Mouse (Mus musculus) liver, postnatal 0 days (tissue): ENCODE results near the gene Hnrnpa1. TPM values are rescaled to one million over a fixed set of nuclear protein-coding genes. Genes with fewer than 3 reads are reported as not detected.
"Not testable (repeated sequence)": the region's sequence is repeated elsewhere in the genome, so short reads cannot be mapped to it uniquely, and the experiment has no call there.

Experiments used
- ATAC-seq: fragments of 200-750 bp; cut with Nextera tagmentation; 2 replicates; pipeline ENCODE4 v1.8.0; 2017; ENCODE audit warnings: mild to moderate bottlenecking, moderate library complexity
- DNase-seq: peaks from one replicate; pipeline ENCODE4 v3.0.0-alpha.2; 2016
- H3K27ac ChIP-seq: fragments of 300-500 bp; sonication (generic); 2 replicates; pipeline ENCODE4 v1.5.1; 2014; ENCODE audit warnings: antibody characterized with exemption, moderate library complexity, mild to moderate bottlenecking, low read depth
- H3K27me3 ChIP-seq: fragments of 300-500 bp; sonication (generic); 2 replicates; pipeline ENCODE4 v1.6.1; 2014; ENCODE audit warnings: low read length, control low read depth, mixed read lengths; ENCODE audit not compliant: insufficient read depth
- H3K36me3 ChIP-seq: fragments of 300-500 bp; sonication (generic); replicated peaks from 2 replicates; pipeline ENCODE4 v1.6.1; 2014; ENCODE audit warnings: mild to moderate bottlenecking, control low read depth, low read length, moderate library complexity, mixed read lengths; ENCODE audit not compliant: insufficient read depth
- H3K4me1 ChIP-seq: fragments of 300-500 bp; sonication (generic); 2 replicates; pipeline ENCODE4 v1.6.1; 2014; ENCODE audit warnings: antibody characterized with exemption, mild to moderate bottlenecking, control low read depth; ENCODE audit not compliant: insufficient read depth
- H3K4me2 ChIP-seq: fragments of 300-500 bp; sonication (generic); 2 replicates; pipeline ENCODE4 v1.6.1; 2014; ENCODE audit warnings: low read depth, mild to moderate bottlenecking, low read length, moderate library complexity, mixed read lengths
- H3K4me3 ChIP-seq: fragments of 300-500 bp; sonication (generic); 2 replicates; pipeline ENCODE4 v1.5.1; 2014; ENCODE audit warnings: low read depth, low read length
- H3K9ac ChIP-seq: fragments of 300-500 bp; sonication (generic); replicated peaks from 2 replicates; pipeline ENCODE4 v1.6.1; 2014; ENCODE audit warnings: mild to moderate bottlenecking, moderate library complexity
- H3K9me3 ChIP-seq: fragments of 300-500 bp; sonication (generic); 2 replicates; pipeline ENCODE4 v1.6.1; 2016; ENCODE audit warnings: mild to moderate bottlenecking, control low read depth, low read length, mixed read lengths
- CTCF ChIP-seq: sonication (generic); IDR thresholded peaks from 2 replicates; pipeline ENCODE4 v1.5.1; 2016; ENCODE audit warnings: antibody characterized with exemption, low read depth
- EP300 ChIP-seq: IDR thresholded peaks from 2 replicates; pipeline ENCODE4 v1.6.1; 2016; ENCODE audit warnings: antibody characterized with exemption, low read depth, mild to moderate bottlenecking
- WGBS: fragments of 180-500 bp; shearing (Covaris S2); extraction: QIAGEN DNeasy Blood & Tissue Kit; methylation state at CpG from one replicate; pipeline ENCODE4 v1.1.7; 2014; ENCODE audit not compliant: insufficient replicate concordance; 5-methylcytosine and 5-hydroxymethylcytosine counted together
- polyA plus RNA-seq: library from polyadenylated mRNA; unstranded; fragments of >200 nt; fragmentation: Nextera tagmentation; extraction: Ambion mirVana; gene quantifications from 2 replicates; pipeline ENCODE4 v1.2.1, GENCODE M21; 2015

Hnrnpa1 gene
- polyA plus RNA-seq, 1 experiment from 2014 or later: 151 TPM

DNA sequence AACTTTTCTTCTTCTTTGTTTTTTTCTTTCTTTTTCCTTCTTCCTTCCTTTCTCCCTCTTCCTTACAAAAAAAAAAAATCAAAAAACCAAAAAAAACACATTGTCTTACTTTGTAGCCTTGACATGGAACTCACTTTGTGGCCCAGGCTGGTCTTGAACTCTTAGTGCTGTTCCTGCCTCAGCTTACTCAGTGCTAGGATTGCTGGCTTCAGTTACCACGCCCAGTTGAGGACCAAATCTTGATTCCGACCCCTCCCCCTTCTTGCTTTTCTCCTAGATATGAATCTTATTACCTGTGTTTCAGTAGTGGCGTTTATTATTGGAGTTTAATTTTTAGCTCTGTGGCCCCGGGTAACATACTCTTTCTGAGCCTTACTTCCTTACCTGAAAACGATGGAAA lies 18.9 kb downstream of the Hnrnpa1 start:
- no peak for DNase-seq
- TF ChIP-seq EP300: no peak
- TF ChIP-seq CTCF: no peak
- H3K27ac ChIP-seq: peak overlapping the region; percentile 91
- no peaks in the 10 kb centered on the region for H3K9me3 ChIP-seq
- no peaks in the 10 kb centered on the region for H3K36me3 ChIP-seq
- no peaks in the 10 kb centered on the region for H3K27me3 ChIP-seq
- H3K4me3 ChIP-seq: peak overlapping the region; percentile 67; the same call in 1 of the 2 replicates
- H3K4me1 ChIP-seq: peaks cover 39% of the 10 kb centered on the region
- peak overlapping the region; percentile 81 for H3K4me2 ChIP-seq
- ATAC-seq: no peak
- H3K9ac ChIP-seq: peak overlapping the region; percentile 83; the same call in 1 of the 2 replicates
- WGBS: 45% methylated on average over 5 of the region's 5 CpGs

GRCm38 (mm10) chr15:103259989-103260388 lies 19.8 kb downstream of the Hnrnpa1 start:
- Histone ChIP-seq H3K4me2 (peak overlapping the region; percentile 51), H3K9me3 (no peaks in the 10 kb centered on the region), H3K27ac (peak overlapping the region; percentile 91), H3K9ac (peak overlapping the region; percentile 14), H3K4me3 (no peak overlapping the region), H3K36me3 (no peaks in the 10 kb centered on the region), H3K27me3 (no peaks in the 10 kb centered on the region), H3K4me1 (peaks cover 39% of the 10 kb centered on the region)
- TF ChIP-seq EP300 (no peak), CTCF (no peak)
- DNase-seq (peak; percentile 66), ATAC-seq (no peak)
- 32% methylated on average over 1 of the region's 1 CpGs for WGBS

GRCm38 (mm10) chr15:103264794-103265193 lies 24.6 kb downstream of the Hnrnpa1 start:
- ATAC-seq (no peak), DNase-seq (no peak)
- Histone ChIP-seq H3K36me3 (no peaks in the 10 kb centered on the region), H3K4me2 (no peak overlapping the region), H3K9me3 (no peaks in the 10 kb centered on the region), H3K4me3 (no peak overlapping the region), H3K9ac (no peak overlapping the region), H3K27me3 (no peaks in the 10 kb centered on the region), H3K27ac (no peak overlapping the region), H3K4me1 (peaks cover 11% of the 10 kb centered on the region)
- TF ChIP-seq CTCF: no peak
- no peak for TF ChIP-seq EP300
- 74% methylated on average over 2 of the region's 2 CpGs for WGBS

DNA sequence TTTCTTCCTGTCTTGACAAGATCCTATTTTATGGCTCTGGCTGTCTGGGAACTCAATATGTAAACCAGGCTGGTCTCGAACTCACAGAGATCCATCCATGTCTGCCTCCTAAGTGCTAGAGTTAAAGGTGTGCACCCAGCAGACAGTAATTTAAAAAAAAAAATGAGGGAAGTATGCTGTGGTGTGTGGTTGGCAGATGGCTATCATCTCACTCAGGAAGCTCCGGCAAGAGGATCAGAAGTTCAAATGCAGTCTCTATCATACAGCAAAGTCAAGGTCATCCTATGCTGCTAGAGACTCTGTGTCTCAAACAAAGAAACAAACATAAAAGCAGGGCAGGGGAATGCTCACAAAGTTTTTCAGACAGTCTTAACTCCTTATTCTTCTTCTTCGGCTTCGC lies 28.7 kb downstream of the Hnrnpa1 start:
- Histone ChIP-seq H3K27ac (no peak overlapping the region), H3K9ac (no peak overlapping the region), H3K36me3 (no peaks in the 10 kb centered on the region), H3K9me3 (no peaks in the 10 kb centered on the region), H3K27me3 (no peaks in the 10 kb centered on the region), H3K4me3 (no peak overlapping the region), H3K4me1 (peaks cover 5% of the 10 kb centered on the region), H3K4me2 (no peak overlapping the region)
- no peak for TF ChIP-seq EP300
- no peak for TF ChIP-seq CTCF
- DNase-seq (no peak), ATAC-seq (no peak)
- 55% methylated on average over 4 of the region's 4 CpGs for WGBS

- ATAC-seq: peak; percentile 99
- Histone ChIP-seq H3K27me3 (no peaks in the 10 kb centered on the region), H3K4me1 (peaks cover 25% of the 10 kb centered on the region), H3K4me2 (peak within 1 kb of the TSS; percentile 71), H3K4me3 (peak within 1 kb of the TSS; percentile 85), H3K9ac (peak within 1 kb of the TSS; percentile 89), H3K9me3 (no peaks in the 10 kb centered on the region), H3K27ac (peak within 1 kb of the TSS; percentile 77), H3K36me3 (peaks cover 1% of the 10 kb centered on the region; the same call in 1 of the 2 replicates)
- DNase-seq: peak; percentile 93
- TF ChIP-seq EP300 (no peak), CTCF (peak; percentile 60)
- WGBS: under 1% methylated on average over 38 of the region's 38 CpGs
Measured at GRCm38 (mm10) chr15:103272419-103273279, 32.4 kb downstream of the Hnrnpa1 start, which contains the start of gene Copz1. Gene Copz1, plus strand, starts transcription at chr15:103272714.

DNA sequence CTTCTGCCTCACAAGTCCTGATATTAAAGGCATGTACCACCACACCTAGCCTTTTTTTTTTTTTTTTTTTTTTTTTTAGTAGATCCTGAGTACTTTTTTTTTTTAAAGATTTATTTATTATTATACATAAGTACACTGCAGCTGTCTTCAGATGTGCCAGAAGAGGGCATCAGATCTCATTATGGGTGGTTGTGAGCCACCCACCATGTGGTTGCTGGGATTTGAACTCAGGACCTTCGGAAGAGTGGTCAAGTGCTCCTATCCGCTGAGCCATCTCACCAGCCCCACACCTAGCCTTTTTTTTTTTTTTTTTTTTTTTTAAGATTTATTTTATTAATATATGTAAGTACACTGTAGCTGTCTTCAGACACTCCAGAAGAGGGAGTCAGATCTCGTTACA lies 35.7 kb downstream of the Hnrnpa1 start:
- DNase-seq, H3K4me3 ChIP-seq, H3K4me2 ChIP-seq, ATAC-seq, H3K27ac ChIP-seq, H3K9ac ChIP-seq, H3K9me3 ChIP-seq, H3K27me3 ChIP-seq, H3K36me3 ChIP-seq: not testable (repeated sequence)
- H3K4me1 ChIP-seq: peaks cover 32% of the 10 kb centered on the region
- WGBS: 91% methylated on average over 3 of the region's 3 CpGs
